In genomic region chr12:99213218-99213617, GRCm38 (mm10) we compare ENCODE assay signal across 21 mouse cellular contexts.
DNase-seq lines count a peak whose midpoint lies in the region; ATAC-seq lines count a peak whose summit lies in the region.
"Had no signal": no experiment of that assay in that cellular context is flagged by ENCODE, and none has a peak within 500 bp of the region (broad histone marks: within the 10 kb centered on the region; RNA-seq: fewer than 3 reads in every experiment).

No protein-coding gene starts in this region.

- no peak overlapping the region for H3K9ac ChIP-seq in heart, embryonic 16.5 days (ENCODE audit: low read length)
- H3K9ac ChIP-seq: intestine, embryonic 15.5 days; limb, embryonic 12.5 days; liver, postnatal 0 days; midbrain, embryonic 12.5 days had no signal

- H3K4me1 ChIP-seq in heart, embryonic 10.5 days = peaks cover 76% of the 10 kb centered on the region
- peaks cover 54% of the 10 kb centered on the region for H3K4me1 ChIP-seq in heart, embryonic 16.5 days (ENCODE audit: control insufficient read depth, insufficient read depth, low read length)

- no peak for ATAC-seq in heart, embryonic 16.5 days (replicated peaks; ENCODE audit: extremely low read depth, insufficient read depth, low FRiP score)
- peak; percentile 67 to 68 for ATAC-seq in hematopoietic stem cell, adult 5-6 weeks (replicated peaks in 1 of 2; ENCODE audit: insufficient read depth in 1 of 2, low FRiP score in 2 of 2, low TSS enrichment in 1 of 2, low read depth in 1 of 2, poor library complexity in 2 of 2, severe bottlenecking in 2 of 2)
- ATAC-seq in neutrophil, adult 5-6 weeks (ENCODE audit: extremely low read depth, insufficient number of reproducible peaks, low FRiP score, poor library complexity, severe bottlenecking) = peak; percentile 42; the same call in 1 of the 2 replicates
- ATAC-seq: hindbrain, embryonic 16.5 days; intestine, embryonic 15.5 days; liver, postnatal 0 days; lung, postnatal 0 days had no signal

- H3K4me3 ChIP-seq in heart, embryonic 10.5 days = no peak overlapping the region
- no peak overlapping the region for H3K4me3 ChIP-seq in heart, embryonic 16.5 days (ENCODE audit: low read length)
- H3K4me3 ChIP-seq: intestine, embryonic 15.5 days; limb, embryonic 12.5 days; midbrain, embryonic 12.5 days had no signal

- H3K36me3 ChIP-seq in heart, embryonic 10.5 days = peaks cover 8% of the 10 kb centered on the region; the same call in 1 of the 2 replicates
- no peaks in the 10 kb centered on the region; the same call in 1 of the 2 replicates for H3K36me3 ChIP-seq in heart, embryonic 16.5 days (ENCODE audit: control insufficient read depth, insufficient read depth)
- H3K36me3 ChIP-seq: intestine, embryonic 15.5 days; midbrain, embryonic 12.5 days had no signal

- no peak for DNase-seq in heart, embryonic 10.5 days (ENCODE audit: low spot score)
- DNase-seq in heart, postnatal 4 days = no peak
- no peak for DNase-seq in heart, postnatal 14 days
- no peak for DNase-seq in embryo, embryonic 10 days (ENCODE audit: low spot score)
- DNase-seq: adrenal gland, adult 2 months; cerebellum, adult 11-12 months; cerebellum, postnatal 25 days; kidney, adult 8-10 months; kidney, postnatal 14 days; liver, postnatal 0 days; right cerebral cortex, postnatal 14 days had no signal

- no peaks in the 10 kb centered on the region for H3K27me3 ChIP-seq in heart, embryonic 10.5 days (ENCODE audit: insufficient read depth, poor library complexity, severe bottlenecking)
- H3K27me3 ChIP-seq in heart, embryonic 16.5 days (ENCODE audit: control insufficient read depth, insufficient read depth, low read length) = no peaks in the 10 kb centered on the region
- H3K27me3 ChIP-seq: intestine, embryonic 15.5 days; limb, embryonic 12.5 days; midbrain, embryonic 12.5 days had no signal

- no peak overlapping the region for H3K4me2 ChIP-seq in heart, embryonic 16.5 days (ENCODE audit: low read depth, low read length)
- H3K4me2 ChIP-seq: intestine, embryonic 15.5 days; limb, embryonic 12.5 days; liver, embryonic 11.5 days; midbrain, embryonic 12.5 days had no signal

- peak overlapping the region; percentile 0; the same call in 1 of the 2 replicates for H3K27ac ChIP-seq in heart, embryonic 10.5 days
- H3K27ac ChIP-seq in heart, embryonic 16.5 days (ENCODE audit: low read length) = peak overlapping the region; percentile 53
- H3K27ac ChIP-seq: intestine, embryonic 15.5 days; limb, embryonic 12.5 days; macrophage; midbrain, embryonic 12.5 days had no signal

- no peaks in the 10 kb centered on the region for H3K9me3 ChIP-seq in heart, embryonic 10.5 days
- no peaks in the 10 kb centered on the region for H3K9me3 ChIP-seq in heart, embryonic 16.5 days (replicated peaks; ENCODE audit: control insufficient read depth, low read length)
- H3K9me3 ChIP-seq: intestine, embryonic 15.5 days; limb, embryonic 12.5 days; midbrain, embryonic 12.5 days had no signal

- WGBS in heart, embryonic 10.5 days = 75% methylated on average over 12 of the region's 12 CpGs
- WGBS in heart, embryonic 16.5 days = 67% methylated on average over 12 of the region's 12 CpGs

- intact Hi-C loops in heart, postnatal 14 days (cut with DNase I) = loop anchor here (5.0 kb wide), 2 partner anchors 116 to 179 kb away; no protein-coding TSS in a partner anchor
